Mouse (Mus musculus) limb, embryonic 11.5 days (tissue): ENCODE results near the gene Psmd13. TPM values are rescaled to one million over a fixed set of nuclear protein-coding genes. Genes with fewer than 3 reads are reported as not detected.

Experiments
- ATAC-seq: fragments of 200-750 bp; cut with Nextera tagmentation; 2 replicates; pipeline ENCODE4 v1.8.0; 2017; ENCODE audit warnings: low read depth; ENCODE audit not compliant: insufficient number of reproducible peaks, low FRiP score, low TSS enrichment
- DNase-seq: peaks from one replicate; pipeline ENCODE4 v3.0.0-alpha.2; 2015; ENCODE audit warnings: low spot score
- H3K27ac ChIP-seq: fragments of 300-500 bp; sonication (generic); replicated peaks from 2 replicates; pipeline ENCODE4 v1.5.1; 2014; ENCODE audit warnings: low read depth, mild to moderate bottlenecking, low read length
- H3K27me3 ChIP-seq: fragments of 300-500 bp; sonication (generic); 2 replicates; pipeline ENCODE4 v1.6.1; 2014; ENCODE audit warnings: mild to moderate bottlenecking, low read length, mixed read lengths; ENCODE audit not compliant: control insufficient read depth, insufficient read depth
- H3K36me3 ChIP-seq: fragments of 300-500 bp; sonication (generic); 2 replicates; pipeline ENCODE4 v1.6.1; 2014; ENCODE audit warnings: mild to moderate bottlenecking, low read length, moderate library complexity, mixed read lengths; ENCODE audit not compliant: control insufficient read depth, insufficient read depth
- H3K4me1 ChIP-seq: fragments of 300-500 bp; sonication (generic); 2 replicates; pipeline ENCODE4 v1.6.1; 2014; ENCODE audit warnings: low read length, mixed read lengths; ENCODE audit not compliant: control insufficient read depth, insufficient read depth
- H3K4me2 ChIP-seq: fragments of 300-500 bp; sonication (generic); 2 replicates; pipeline ENCODE4 v1.6.1; 2014; ENCODE audit warnings: low read depth, mild to moderate bottlenecking, moderate library complexity; ENCODE audit not compliant: severe bottlenecking
- H3K4me3 ChIP-seq: fragments of 300-500 bp; sonication (generic); 2 replicates; pipeline ENCODE4 v1.5.1; 2014; ENCODE audit warnings: low read depth, low read length
- H3K9ac ChIP-seq: fragments of 300-500 bp; sonication (generic); 2 replicates; pipeline ENCODE4 v1.6.1; 2014; ENCODE audit warnings: mild to moderate bottlenecking, low read length
- H3K9me3 ChIP-seq: fragments of 300-500 bp; sonication (generic); 2 replicates; pipeline ENCODE4 v1.6.1; 2016; ENCODE audit warnings: low read length; ENCODE audit not compliant: control insufficient read depth
- WGBS: fragments of 180-500 bp; shearing (Covaris S2); extraction: QIAGEN DNeasy Blood & Tissue Kit; methylation state at CpG from one replicate; pipeline ENCODE4 v1.1.7; 2014; 5-methylcytosine and 5-hydroxymethylcytosine counted together
- polyA plus RNA-seq: library from polyadenylated mRNA; unstranded; fragments of >200 nt; fragmentation: Nextera tagmentation; extraction: Ambion mirVana; gene quantifications from 2 replicates; pipeline ENCODE4 v1.2.1, GENCODE M21; 2014

Gene Psmd13
- polyA plus RNA-seq, 1 experiment from 2014 or later, result 243 TPM

DNA sequence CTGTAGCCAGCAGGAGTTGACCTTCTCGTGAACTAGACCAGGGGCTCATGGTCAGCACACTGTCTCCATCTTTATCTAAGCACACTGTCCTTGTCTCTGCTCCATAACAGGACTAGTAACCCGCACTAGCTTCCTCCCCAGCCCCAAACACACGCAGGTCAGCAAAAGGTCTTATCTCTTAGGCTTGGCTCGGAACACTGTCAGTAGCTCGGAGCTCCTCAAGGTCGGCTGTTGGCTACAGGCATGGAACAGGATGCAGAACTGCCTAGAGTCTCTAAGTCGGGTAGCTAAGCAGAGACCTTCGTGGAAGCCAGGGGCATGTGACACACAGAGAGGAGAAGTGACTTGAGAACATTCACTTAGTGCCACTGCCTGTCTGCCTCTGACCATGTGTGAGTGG lies 66.4 kb downstream of the Psmd13 start:
- no peak for ATAC-seq
- 90% methylated on average over 8 of the region's 8 CpGs for whole genome bisulfite sequencing

More for the DNA sequence above, 66.4 kb downstream of the Psmd13 start:
- peaks cover 20% of the 10 kb centered on the region for H3K36me3 ChIP-seq
- H3K4me3 ChIP-seq, result no peak overlapping the region
- H3K4me2 ChIP-seq, result no peak overlapping the region
- no peak overlapping the region for H3K27ac ChIP-seq
- no peaks in the 10 kb centered on the region for H3K27me3 ChIP-seq
- peaks cover 23% of the 10 kb centered on the region for H3K4me1 ChIP-seq
- no peak for DNase-seq
- H3K9ac ChIP-seq, result no peak overlapping the region
- H3K9me3 ChIP-seq, result no peaks in the 10 kb centered on the region

Other genes starting within 250 kb of the Psmd13 start
- not detected in 2 replicates for gene Olfr53, start 235.5 kb upstream of the Psmd13 start, polyA plus RNA-seq
- gene Olfr539, start 222.0 kb upstream of the Psmd13 start, polyA plus RNA-seq, result not detected in 2 replicates
- 0.09 TPM in 1 of 2 replicates, not detected in the other for gene Olfr45, start 200.0 kb upstream of the Psmd13 start, polyA plus RNA-seq
- not detected in 2 replicates for gene Olfr541, start 184.7 kb upstream of the Psmd13 start, polyA plus RNA-seq
- gene Cyp2e1, start 118.2 kb upstream of the Psmd13 start, polyA plus RNA-seq, result not detected in 2 replicates
- 0.85 and 1.0 TPM in 2 replicates for gene Syce1, start 94.1 kb upstream of the Psmd13 start, polyA plus RNA-seq
- 2.0 and 3.1 TPM in 2 replicates for gene Zfp941, start 59.8 kb upstream of the Psmd13 start, polyA plus RNA-seq
- gene Urah, start 47.0 kb upstream of the Psmd13 start, polyA plus RNA-seq, result 0.68 and 0.78 TPM in 2 replicates
- gene Scgb1c1, start 36.4 kb upstream of the Psmd13 start, polyA plus RNA-seq, result not detected in 2 replicates
- not detected in 2 replicates for gene Odf3, start 34.2 kb upstream of the Psmd13 start, polyA plus RNA-seq
- gene Gm45785, start 25.6 kb upstream of the Psmd13 start, polyA plus RNA-seq, result not detected in 2 replicates
- gene Ric8a, start 25.0 kb upstream of the Psmd13 start, polyA plus RNA-seq, result 57.2 and 61.4 TPM in 2 replicates
- gene Bet1l, start 24.4 kb upstream of the Psmd13 start, polyA plus RNA-seq, result 27.9 and 33.6 TPM in 2 replicates
- gene Sirt3, start 341 bp downstream of the Psmd13 start, polyA plus RNA-seq, result 21.6 and 23.2 TPM in 2 replicates
- gene Cox8b, start 18.5 kb downstream of the Psmd13 start, polyA plus RNA-seq, result 0.88 and 1.0 TPM in 2 replicates
- 0.26 TPM in 1 of 2 replicates, not detected in the other for gene Nlrp6, start 38.9 kb downstream of the Psmd13 start, polyA plus RNA-seq
- 13.6 and 16.1 TPM in 2 replicates for gene Pgghg, start 59.4 kb downstream of the Psmd13 start, polyA plus RNA-seq
- 1.7 and 1.9 TPM in 2 replicates for gene Ifitm5, start 68.3 kb downstream of the Psmd13 start, polyA plus RNA-seq
- gene Gm45717, start 74.0 kb downstream of the Psmd13 start, polyA plus RNA-seq, result not detected in 2 replicates
- 853 and 900 TPM in 2 replicates for gene Ifitm2, start 74.0 kb downstream of the Psmd13 start, polyA plus RNA-seq
- gene Ifitm1, start 85.3 kb downstream of the Psmd13 start, polyA plus RNA-seq, result 63.9 and 68.3 TPM in 2 replicates
- 45.3 and 50.4 TPM in 2 replicates for gene Ifitm3, start 128.8 kb downstream of the Psmd13 start, polyA plus RNA-seq
- gene Ifitm6, start 136.0 kb downstream of the Psmd13 start, polyA plus RNA-seq, result not detected in 2 replicates
- not detected in 2 replicates for gene Gm17387, start 147.2 kb downstream of the Psmd13 start, polyA plus RNA-seq
- gene B4galnt4, start 179.1 kb downstream of the Psmd13 start, polyA plus RNA-seq, result 19.1 and 20.0 TPM in 2 replicates
- gene Pkp3, start 196.2 kb downstream of the Psmd13 start, polyA plus RNA-seq, result 3.3 and 3.9 TPM in 2 replicates
- gene Sigirr, start 218.6 kb downstream of the Psmd13 start, polyA plus RNA-seq, result 1.9 and 2.8 TPM in 2 replicates
- 0.76 and 0.85 TPM in 2 replicates for gene Ano9, start 235.8 kb downstream of the Psmd13 start, polyA plus RNA-seq
- 70.0 and 70.6 TPM in 2 replicates for gene Ptdss2, start 240.4 kb downstream of the Psmd13 start, polyA plus RNA-seq